Mouse (Mus musculus): ENCODE measurements at regions not wholly inside any gene's neighbourhood (a gene's known extent, or its start where the extent isn't known, plus 50 kb on each side); places are given as distances from the start of the nearest gene placed in this dataset.

DNA sequence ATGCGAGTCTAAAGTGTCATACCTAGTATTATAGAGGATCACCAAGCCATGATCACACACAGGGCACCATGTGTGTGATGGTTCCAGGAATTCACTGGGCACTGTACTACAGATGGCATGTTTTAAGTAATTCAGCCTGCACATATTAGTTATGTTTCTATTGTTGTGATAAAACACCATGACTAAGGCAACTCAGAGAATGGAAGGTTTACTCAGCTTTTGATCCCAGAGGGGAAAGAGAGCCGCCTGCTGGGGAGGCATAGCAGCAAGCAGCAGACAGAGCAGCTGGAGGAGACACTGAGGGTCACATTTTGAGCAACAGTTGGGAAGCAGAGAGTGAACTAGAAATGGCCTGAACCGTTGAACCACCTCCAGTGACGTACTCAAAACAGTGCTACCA, 88.2 kb upstream of the Ctbp2 start:
- no peak; the same call in 1 of the 2 replicates for TF ChIP-seq CTCF (conservative IDR thresholded peaks at IDR 0.05; ENCODE audit: insufficient read depth, insufficient read length, low read depth, low read length)
- no peak for TF ChIP-seq POLR2A (IDR thresholded peaks at IDR 0.05; ENCODE audit: low read depth, low read length)
- WGBS, result 65% methylated on average over 4 of the region's 4 CpGs

DNA sequence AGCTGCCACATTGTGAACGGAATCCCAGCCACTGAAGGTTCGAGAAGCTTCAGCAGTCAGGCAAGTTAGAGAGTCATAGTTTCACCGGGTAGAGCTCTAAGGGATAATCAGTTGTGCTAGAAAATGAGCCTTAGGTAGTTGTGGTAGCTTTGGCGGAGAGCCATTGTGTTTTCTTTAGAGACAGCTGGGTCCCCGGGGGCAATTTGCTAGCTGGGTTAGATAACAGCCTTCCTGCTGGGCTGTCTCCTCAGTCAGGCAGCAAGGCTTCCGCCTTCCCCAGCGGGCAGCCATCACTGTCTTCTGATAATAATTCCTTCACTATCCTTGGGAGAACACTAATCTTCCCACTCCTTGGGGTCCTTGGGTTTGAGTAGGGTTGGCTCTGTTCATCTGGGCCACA, 81.5 kb upstream of the Ctbp2 start:
- no peak overlapping the region for H3K4me3 ChIP-seq (ENCODE audit: insufficient read depth, low read depth, low read length)
- H3K36me3 ChIP-seq (ENCODE audit: control insufficient read depth, insufficient read depth, low read length), result no peaks in the 10 kb centered on the region
- H3K4me1 ChIP-seq (ENCODE audit: control insufficient read depth, insufficient read depth, low read length), result no peaks in the 10 kb centered on the region
- no peaks in the 10 kb centered on the region for H3K27me3 ChIP-seq (replicated peaks; ENCODE audit: control insufficient read depth, insufficient read depth, low read length)
- 28% methylated on average over 7 of the region's 7 CpGs for WGBS
- DNase-seq, result no peak
- TF ChIP-seq CTCF (conservative IDR thresholded peaks at IDR 0.05; ENCODE audit: insufficient read depth, insufficient read length, low read depth, low read length), result no peak
- no peak for TF ChIP-seq POLR2A (IDR thresholded peaks at IDR 0.05; ENCODE audit: low read depth, low read length)
- H3K27ac ChIP-seq (ENCODE audit: insufficient read depth, low read depth, low read length), result no peak overlapping the region

More for the DNA sequence above, 88.2 kb upstream of the Ctbp2 start:
- Histone ChIP-seq H3K36me3 (ENCODE audit: control insufficient read depth, insufficient read depth, low read length) (no peaks in the 10 kb centered on the region), H3K27ac (ENCODE audit: insufficient read depth, low read depth, low read length) (no peak overlapping the region), H3K4me3 (ENCODE audit: insufficient read depth, low read depth, low read length) (no peak overlapping the region), H3K4me1 (ENCODE audit: control insufficient read depth, insufficient read depth, low read length) (no peaks in the 10 kb centered on the region), H3K27me3 (replicated peaks; ENCODE audit: control insufficient read depth, insufficient read depth, low read length) (no peaks in the 10 kb centered on the region)
- no peak for DNase-seq

DNA sequence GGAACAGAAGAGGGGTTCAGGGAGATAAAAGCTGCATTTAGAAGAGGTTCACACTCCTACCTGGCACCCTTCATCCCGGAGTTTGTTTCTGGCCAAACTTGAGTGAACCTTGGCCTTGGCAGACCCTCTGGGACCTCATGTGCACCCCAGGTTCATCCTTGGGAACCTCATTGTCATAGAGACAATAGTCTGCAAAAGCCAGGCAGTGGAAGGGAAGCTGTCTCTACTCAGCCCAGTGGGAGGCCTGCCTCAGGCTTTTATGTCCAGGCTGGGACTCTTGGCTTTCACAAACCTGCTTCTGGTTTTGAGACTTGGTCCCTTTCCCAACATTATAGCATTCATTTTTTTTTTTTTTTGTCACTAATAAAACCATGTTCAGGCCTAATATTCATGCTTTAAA, 80.3 kb upstream of the Ctbp2 start:
- no peaks in the 10 kb centered on the region for H3K4me1 ChIP-seq (ENCODE audit: control insufficient read depth, insufficient read depth, low read length)
- no peak overlapping the region for H3K4me3 ChIP-seq (ENCODE audit: insufficient read depth, low read depth, low read length)
- H3K36me3 ChIP-seq (ENCODE audit: control insufficient read depth, insufficient read depth, low read length), result no peaks in the 10 kb centered on the region
- TF ChIP-seq CTCF (conservative IDR thresholded peaks at IDR 0.05; ENCODE audit: insufficient read depth, insufficient read length, low read depth, low read length) (no peak), POLR2A (IDR thresholded peaks at IDR 0.05; ENCODE audit: low read depth, low read length) (no peak)
- DNase-seq, result no peak
- H3K27ac ChIP-seq (ENCODE audit: insufficient read depth, low read depth, low read length), result no peak overlapping the region
- 79% methylated on average over 1 of the region's 1 CpGs for WGBS
- no peaks in the 10 kb centered on the region for H3K27me3 ChIP-seq (replicated peaks; ENCODE audit: control insufficient read depth, insufficient read depth, low read length)

DNA sequence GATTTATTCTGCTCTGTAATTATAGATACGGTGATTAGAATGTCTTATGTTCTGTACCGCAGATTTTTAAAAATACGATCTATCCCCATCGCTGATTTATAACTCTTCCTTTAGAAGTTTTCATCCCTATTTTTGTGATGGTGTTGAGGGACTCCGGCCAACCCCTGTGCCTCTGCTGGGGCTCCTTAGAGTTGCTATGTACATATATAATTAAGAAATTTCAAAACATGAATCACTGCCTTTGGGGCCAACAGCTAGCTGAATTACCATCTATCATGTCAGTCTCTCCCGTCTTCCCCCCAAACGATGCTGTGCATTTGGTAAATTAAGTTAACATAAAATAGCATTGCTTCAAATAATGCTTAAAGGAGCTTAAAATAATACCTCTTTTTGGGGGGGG, 79.8 kb upstream of the Ctbp2 start:
- H3K27ac ChIP-seq (ENCODE audit: insufficient read depth, low read depth, low read length), result no peak overlapping the region
- no peak overlapping the region for H3K4me3 ChIP-seq (ENCODE audit: insufficient read depth, low read depth, low read length)
- no peaks in the 10 kb centered on the region for H3K36me3 ChIP-seq (ENCODE audit: control insufficient read depth, insufficient read depth, low read length)
- no peaks in the 10 kb centered on the region for H3K4me1 ChIP-seq (ENCODE audit: control insufficient read depth, insufficient read depth, low read length)
- WGBS, result 80% methylated on average over 7 of the region's 7 CpGs
- DNase-seq, result no peak
- H3K27me3 ChIP-seq (replicated peaks; ENCODE audit: control insufficient read depth, insufficient read depth, low read length), result no peaks in the 10 kb centered on the region
- TF ChIP-seq POLR2A (IDR thresholded peaks at IDR 0.05; ENCODE audit: low read depth, low read length), result no peak
- no peak for TF ChIP-seq CTCF (conservative IDR thresholded peaks at IDR 0.05; ENCODE audit: insufficient read depth, insufficient read length, low read depth, low read length)

DNA sequence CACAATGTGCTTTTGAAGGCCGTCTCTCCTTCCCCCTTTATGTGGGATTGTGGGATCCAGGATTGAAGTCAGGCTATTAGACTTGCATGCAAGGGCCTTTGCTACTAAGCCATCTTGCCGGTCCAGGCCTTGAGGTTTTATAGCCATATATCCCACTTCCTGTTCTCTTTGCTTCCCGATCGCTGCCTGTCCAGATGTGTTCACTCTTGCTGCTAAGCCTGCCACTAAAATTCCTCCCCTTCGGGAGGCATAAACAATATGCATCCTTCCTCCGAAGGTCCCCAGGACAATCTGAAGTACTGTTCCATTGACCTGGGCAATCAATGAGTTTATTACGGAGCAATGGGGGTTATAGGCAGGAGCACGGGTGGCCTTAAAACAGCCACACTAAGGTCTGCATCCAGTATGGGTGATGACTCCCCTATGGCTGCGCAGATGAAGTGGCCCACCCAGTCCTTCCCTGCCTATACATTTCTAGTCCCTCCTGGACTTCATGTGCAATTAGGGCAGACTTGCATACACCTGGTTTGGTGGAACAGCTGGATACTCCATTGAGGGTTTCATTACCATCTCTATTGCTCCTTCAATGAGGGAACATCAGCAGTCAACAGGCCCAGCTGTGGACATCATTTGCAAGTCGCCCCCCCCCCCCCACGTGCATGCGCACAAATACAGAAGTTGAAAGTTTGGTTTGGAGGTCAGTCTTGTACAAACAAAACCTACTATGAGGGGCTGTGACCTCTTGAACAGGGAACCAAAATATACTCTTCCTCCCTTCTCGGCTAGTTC, 78.1 kb upstream of the Ctbp2 start:
- no peak for TF ChIP-seq POLR2A (IDR thresholded peaks at IDR 0.05; ENCODE audit: low read depth, low read length)
- TF ChIP-seq CTCF (conservative IDR thresholded peaks at IDR 0.05; ENCODE audit: insufficient read depth, insufficient read length, low read depth, low read length), result no peak
- no peak overlapping the region for H3K4me3 ChIP-seq (ENCODE audit: insufficient read depth, low read depth, low read length)
- WGBS, result 69% methylated on average over 13 of the region's 13 CpGs
- H3K36me3 ChIP-seq (ENCODE audit: control insufficient read depth, insufficient read depth, low read length), result no peaks in the 10 kb centered on the region
- no peak overlapping the region for H3K27ac ChIP-seq (ENCODE audit: insufficient read depth, low read depth, low read length)
- no peak for DNase-seq
- no peaks in the 10 kb centered on the region for H3K27me3 ChIP-seq (replicated peaks; ENCODE audit: control insufficient read depth, insufficient read depth, low read length)
- no peaks in the 10 kb centered on the region for H3K4me1 ChIP-seq (ENCODE audit: control insufficient read depth, insufficient read depth, low read length)

DNA sequence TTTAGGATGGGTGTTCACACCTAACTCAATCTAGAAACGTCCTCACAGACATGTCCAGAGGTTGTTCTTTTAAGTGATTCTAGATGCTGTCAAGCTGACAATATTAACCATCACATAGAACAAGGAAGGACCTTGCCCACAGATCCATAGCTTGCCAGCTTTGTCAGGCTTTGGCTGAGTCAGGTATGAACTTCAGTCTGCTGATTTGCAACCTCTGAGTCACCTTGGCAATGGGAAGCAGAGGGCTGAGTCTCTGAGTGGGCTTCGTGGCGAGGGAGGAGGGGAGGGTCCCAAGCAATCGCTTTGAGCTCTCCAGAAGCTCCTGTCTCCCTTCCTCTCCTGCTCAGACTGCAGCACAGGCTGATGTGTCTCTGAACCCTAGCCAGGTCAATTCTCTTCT, 74.9 kb upstream of the Ctbp2 start:
- 57% methylated on average over 4 of the region's 4 CpGs for WGBS
- Histone ChIP-seq H3K27ac (ENCODE audit: insufficient read depth, low read depth, low read length) (no peak overlapping the region), H3K4me1 (ENCODE audit: control insufficient read depth, insufficient read depth, low read length) (no peaks in the 10 kb centered on the region), H3K27me3 (replicated peaks; ENCODE audit: control insufficient read depth, insufficient read depth, low read length) (no peaks in the 10 kb centered on the region), H3K4me3 (ENCODE audit: insufficient read depth, low read depth, low read length) (no peak overlapping the region), H3K36me3 (ENCODE audit: control insufficient read depth, insufficient read depth, low read length) (no peaks in the 10 kb centered on the region)
- no peak for DNase-seq
- no peak for TF ChIP-seq POLR2A (IDR thresholded peaks at IDR 0.05; ENCODE audit: low read depth, low read length)
- TF ChIP-seq CTCF (conservative IDR thresholded peaks at IDR 0.05; ENCODE audit: insufficient read depth, insufficient read length, low read depth, low read length), result no peak

DNA sequence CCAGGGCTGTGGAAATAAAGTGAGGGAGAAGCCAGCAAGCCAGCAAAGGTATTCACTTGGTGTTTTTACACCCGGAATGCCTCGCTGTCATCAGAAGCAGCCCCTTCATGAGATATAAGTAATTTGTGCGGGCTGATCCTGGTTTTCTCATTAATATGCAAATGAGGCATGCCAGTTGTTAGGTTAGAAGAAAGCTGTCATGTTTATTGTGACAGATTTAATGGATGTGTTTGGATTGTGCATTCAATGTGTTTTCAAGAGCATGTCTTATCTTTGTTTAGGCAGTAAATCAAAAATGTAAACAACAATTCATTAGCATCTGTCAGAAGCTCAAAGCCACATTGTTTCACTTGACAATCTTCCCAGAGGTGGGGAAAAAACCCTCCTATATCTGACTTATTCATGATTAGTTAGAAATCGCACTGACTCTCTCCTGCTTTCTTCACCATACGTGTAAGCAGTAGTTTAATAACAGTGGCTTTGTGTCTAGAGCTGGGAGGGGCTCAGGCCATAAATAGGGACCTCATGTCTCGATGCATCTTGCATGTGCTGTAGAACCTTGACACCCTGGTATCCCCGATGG, 65.8 kb upstream of the Ctbp2 start:
- DNase-seq, result no peak
- WGBS, result 68% methylated on average over 7 of the region's 7 CpGs
- no peak for TF ChIP-seq CTCF (conservative IDR thresholded peaks at IDR 0.05; ENCODE audit: insufficient read depth, insufficient read length, low read depth, low read length)
- TF ChIP-seq POLR2A (IDR thresholded peaks at IDR 0.05; ENCODE audit: low read depth, low read length), result no peak

More for the DNA sequence above, 65.8 kb upstream of the Ctbp2 start:
- Histone ChIP-seq H3K27ac (ENCODE audit: insufficient read depth, low read depth, low read length) (no peak overlapping the region), H3K4me1 (ENCODE audit: control insufficient read depth, insufficient read depth, low read length) (no peaks in the 10 kb centered on the region), H3K36me3 (ENCODE audit: control insufficient read depth, insufficient read depth, low read length) (no peaks in the 10 kb centered on the region), H3K27me3 (replicated peaks; ENCODE audit: control insufficient read depth, insufficient read depth, low read length) (no peaks in the 10 kb centered on the region), H3K4me3 (ENCODE audit: insufficient read depth, low read depth, low read length) (no peak overlapping the region)

Measured in kidney, adult 2 months (tissue).